Mouse (Mus musculus): ENCODE results near the gene Drc1. TPM values are rescaled to one million over a fixed set of nuclear protein-coding genes. Genes with fewer than 3 reads are reported as not detected.
A peak's percentile ranks its signal among the peaks of the same experiment; 100 is the strongest.

Gene Drc1
- total RNA-seq (2014; rRNA removed) (5.9 and 7.6 TPM in 2 replicates), polyA plus RNA-seq (2015; fragmentation: Nextera tagmentation; extraction: Ambion mirVana) (10.2 and 11.2 TPM in 2 replicates)

DNA sequence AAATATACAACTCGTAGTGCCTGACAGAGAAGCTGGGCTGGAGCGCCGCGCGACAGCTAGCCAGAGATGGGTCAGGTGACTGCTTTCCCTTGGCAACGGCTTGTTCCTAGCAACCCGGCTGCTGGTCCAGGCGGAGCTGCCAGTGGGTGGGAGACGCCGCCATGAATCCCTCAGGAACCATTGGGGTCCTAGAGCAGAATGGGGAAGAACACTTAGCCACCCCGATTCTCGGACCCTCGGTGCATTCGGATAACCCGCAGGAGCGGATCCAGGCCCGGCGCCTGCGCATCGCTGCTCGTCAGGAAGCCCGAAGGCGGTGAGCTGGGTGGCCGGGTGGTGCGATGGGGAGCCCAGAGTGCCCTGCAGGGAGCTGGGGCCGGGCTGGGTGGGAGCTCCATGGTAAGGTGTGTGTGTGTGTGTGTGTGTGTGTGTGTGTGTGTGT, at the start of gene Drc1:
Gene Drc1 (plus strand): TSS at position 98 of the 442 bp plus-strand sequence.
- no peaks in the 10 kb centered on the region for H3K27me3 ChIP-seq (ENCODE audit: insufficient read depth, low read length)
- no peaks in the 10 kb centered on the region for H3K36me3 ChIP-seq (ENCODE audit: insufficient read depth, low read length)
- H3K27ac ChIP-seq (ENCODE audit: low read depth, low read length): peak within 1 kb of the TSS; percentile 63; the same call in 1 of the 2 replicates
- H3K4me2 ChIP-seq (ENCODE audit: low read depth, low read length, poor library complexity, severe bottlenecking): peak within 1 kb of the TSS; percentile 70
- WGBS: 2% methylated on average over 26 of the region's 26 CpGs
- ATAC-seq (ENCODE audit: low FRiP score) (peak; percentile 86), DNase-seq (ENCODE audit: low spot score) (peak; percentile 85)
- no peaks in the 10 kb centered on the region for H3K4me1 ChIP-seq (ENCODE audit: insufficient read depth, low read length)
- TF ChIP-seq CTCF (IDR thresholded peaks at IDR 0.05): no peak
- peak within 1 kb of the TSS; percentile 51 for H3K9ac ChIP-seq (replicated peaks; ENCODE audit: low read length, poor library complexity, severe bottlenecking)
- H3K4me3 ChIP-seq (ENCODE audit: low read depth, low read length): peak within 1 kb of the TSS; percentile 58
- no peaks in the 10 kb centered on the region for H3K9me3 ChIP-seq (ENCODE audit: low read length)

DNA sequence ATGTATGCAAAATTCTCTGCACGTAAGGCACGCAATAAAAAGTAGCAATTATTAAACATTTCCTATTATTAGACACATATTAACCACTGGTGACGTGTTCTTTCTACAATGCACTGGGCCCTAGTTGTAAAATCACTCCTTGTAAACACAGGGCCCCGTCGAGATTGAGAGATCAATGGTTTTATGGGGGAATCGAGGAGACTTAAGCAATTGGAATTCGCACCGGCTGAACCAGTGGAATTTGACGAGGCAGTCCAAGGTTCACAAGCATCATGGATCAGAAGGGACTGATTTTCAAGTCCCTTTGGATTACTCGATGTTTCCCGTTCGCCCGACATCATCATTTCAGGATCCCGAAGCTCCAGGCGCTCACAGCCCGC, 49.3 kb upstream of the Drc1 start:
- no peak for TF ChIP-seq CTCF (IDR thresholded peaks at IDR 0.05)
- Histone ChIP-seq H3K27ac (ENCODE audit: low read depth, low read length) (peak overlapping the region; percentile 81), H3K4me1 (ENCODE audit: insufficient read depth, low read length) (peaks cover 7% of the 10 kb centered on the region; the same call in 1 of the 2 replicates), H3K4me3 (ENCODE audit: low read depth, low read length) (peak overlapping the region; percentile 85), H3K36me3 (ENCODE audit: insufficient read depth, low read length) (no peaks in the 10 kb centered on the region), H3K9me3 (ENCODE audit: low read length) (no peaks in the 10 kb centered on the region), H3K9ac (replicated peaks; ENCODE audit: low read length, poor library complexity, severe bottlenecking) (peak overlapping the region; percentile 61), H3K27me3 (ENCODE audit: insufficient read depth, low read length) (no peaks in the 10 kb centered on the region), H3K4me2 (ENCODE audit: low read depth, low read length, poor library complexity, severe bottlenecking) (peak overlapping the region; percentile 56)
- ATAC-seq (ENCODE audit: low FRiP score) (peak; percentile 18; the same call in 1 of the 2 replicates), DNase-seq (ENCODE audit: low spot score) (no peak)
- 34% methylated on average over 16 of the region's 16 CpGs for WGBS

GRCm38 (mm10) chr5:30232271-30232971, 48.8 kb upstream of the Drc1 start, which contains the start of gene Selenoi:
TSS of gene Selenoi (plus strand) at chr5:30232581.
- TF ChIP-seq CTCF (IDR thresholded peaks at IDR 0.05): peak; percentile 39; the same call in 1 of the 2 replicates
- Histone ChIP-seq H3K36me3 (ENCODE audit: insufficient read depth, low read length) (no peaks in the 10 kb centered on the region), H3K9ac (replicated peaks; ENCODE audit: low read length, poor library complexity, severe bottlenecking) (peak within 1 kb of the TSS; percentile 90), H3K9me3 (ENCODE audit: low read length) (no peaks in the 10 kb centered on the region), H3K4me2 (ENCODE audit: low read depth, low read length, poor library complexity, severe bottlenecking) (peak within 1 kb of the TSS; percentile 80), H3K27ac (ENCODE audit: low read depth, low read length) (peak within 1 kb of the TSS; percentile 89), H3K4me1 (ENCODE audit: insufficient read depth, low read length) (peaks cover 7% of the 10 kb centered on the region; the same call in 1 of the 2 replicates), H3K4me3 (ENCODE audit: low read depth, low read length) (peak within 1 kb of the TSS; percentile 85), H3K27me3 (ENCODE audit: insufficient read depth, low read length) (no peaks in the 10 kb centered on the region)
- DNase-seq (ENCODE audit: low spot score): peak; percentile 99
- peak; percentile 100 for ATAC-seq (ENCODE audit: low FRiP score)
- WGBS: 7% methylated on average over 58 of the region's 71 CpGs

GRCm38 (mm10) chr5:30233042-30233441, 48.1 kb upstream of the Drc1 start:
- no peaks in the 10 kb centered on the region for H3K36me3 ChIP-seq (ENCODE audit: insufficient read depth, low read length)
- H3K27me3 ChIP-seq (ENCODE audit: insufficient read depth, low read length): no peaks in the 10 kb centered on the region
- DNase-seq (ENCODE audit: low spot score) (peak; percentile 17), ATAC-seq (ENCODE audit: low FRiP score) (no peak)
- TF ChIP-seq CTCF (IDR thresholded peaks at IDR 0.05): no peak
- no peaks in the 10 kb centered on the region for H3K9me3 ChIP-seq (ENCODE audit: low read length)
- H3K4me1 ChIP-seq (ENCODE audit: insufficient read depth, low read length): peaks cover 7% of the 10 kb centered on the region; the same call in 1 of the 2 replicates
- peak overlapping the region; percentile 80 for H3K4me2 ChIP-seq (ENCODE audit: low read depth, low read length, poor library complexity, severe bottlenecking)
- H3K27ac ChIP-seq (ENCODE audit: low read depth, low read length): peak overlapping the region; percentile 89
- H3K9ac ChIP-seq (replicated peaks; ENCODE audit: low read length, poor library complexity, severe bottlenecking): peak overlapping the region; percentile 90
- peak overlapping the region; percentile 85 for H3K4me3 ChIP-seq (ENCODE audit: low read depth, low read length)
- 2% methylated on average over 15 of the region's 15 CpGs for WGBS

DNA sequence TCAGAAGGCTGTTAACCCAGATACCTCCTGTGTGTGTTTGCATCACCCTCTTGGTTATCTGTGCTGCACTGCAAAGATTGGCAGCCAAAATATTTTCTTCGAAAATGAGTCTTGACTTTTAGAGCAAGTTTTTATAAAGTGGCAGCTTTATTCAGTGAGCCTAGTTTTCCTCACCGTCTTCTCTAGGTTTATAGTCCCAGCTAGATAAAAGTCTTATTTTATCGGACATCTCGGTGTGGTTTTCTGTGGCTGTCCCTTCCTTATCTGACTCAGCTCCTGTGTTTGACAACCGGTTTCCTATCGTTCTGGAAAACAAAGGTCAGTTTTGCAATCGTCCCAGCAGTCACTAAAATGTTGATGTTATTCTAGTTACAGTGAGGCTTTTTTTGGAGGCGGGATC, 47.2 kb upstream of the Drc1 start:
- Histone ChIP-seq H3K36me3 (ENCODE audit: insufficient read depth, low read length) (no peaks in the 10 kb centered on the region), H3K4me1 (ENCODE audit: insufficient read depth, low read length) (peaks cover 7% of the 10 kb centered on the region; the same call in 1 of the 2 replicates), H3K4me2 (ENCODE audit: low read depth, low read length, poor library complexity, severe bottlenecking) (peak overlapping the region; percentile 80), H3K27ac (ENCODE audit: low read depth, low read length) (no peak overlapping the region), H3K9me3 (ENCODE audit: low read length) (no peaks in the 10 kb centered on the region), H3K27me3 (ENCODE audit: insufficient read depth, low read length) (no peaks in the 10 kb centered on the region), H3K9ac (replicated peaks; ENCODE audit: low read length, poor library complexity, severe bottlenecking) (0 out of 2 replicates have a peak overlapping the region, but pooled peaks have one; percentile 9), H3K4me3 (ENCODE audit: low read depth, low read length) (peak overlapping the region; percentile 85)
- 66% methylated on average over 8 of the region's 8 CpGs for WGBS
- DNase-seq (ENCODE audit: low spot score) (no peak), ATAC-seq (ENCODE audit: low FRiP score) (no peak)
- TF ChIP-seq CTCF (IDR thresholded peaks at IDR 0.05): no peak

DNA sequence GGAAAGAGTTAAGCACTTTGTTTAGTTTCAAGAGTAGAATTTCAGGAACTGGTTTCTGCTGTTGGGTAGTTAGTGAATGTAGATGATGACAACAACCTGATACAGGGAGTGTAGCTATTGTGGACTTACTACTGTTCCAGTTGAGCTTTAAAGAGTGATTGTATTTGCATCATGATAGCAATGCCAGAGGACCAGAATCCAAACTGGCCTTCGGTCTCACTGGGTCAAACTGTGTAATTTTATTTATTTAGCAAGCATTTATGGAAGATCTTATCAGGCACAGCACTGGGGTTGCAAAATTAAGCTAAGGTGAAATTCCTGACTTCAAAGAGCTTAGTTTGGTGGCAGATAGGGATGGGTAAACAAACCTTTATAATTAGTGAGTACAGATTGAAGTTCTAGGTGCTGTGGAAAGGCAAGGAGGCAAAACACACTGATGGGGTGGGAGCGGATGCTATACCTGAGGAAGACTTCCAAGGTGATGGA, 45.5 kb upstream of the Drc1 start:
- Histone ChIP-seq H3K4me3 (ENCODE audit: low read depth, low read length) (no peak overlapping the region), H3K4me1 (ENCODE audit: insufficient read depth, low read length) (peaks cover 7% of the 10 kb centered on the region; the same call in 1 of the 2 replicates), H3K9me3 (ENCODE audit: low read length) (no peaks in the 10 kb centered on the region), H3K36me3 (ENCODE audit: insufficient read depth, low read length) (no peaks in the 10 kb centered on the region), H3K9ac (replicated peaks; ENCODE audit: low read length, poor library complexity, severe bottlenecking) (no peak overlapping the region), H3K4me2 (ENCODE audit: low read depth, low read length, poor library complexity, severe bottlenecking) (no peak overlapping the region), H3K27ac (ENCODE audit: low read depth, low read length) (no peak overlapping the region), H3K27me3 (ENCODE audit: insufficient read depth, low read length) (no peaks in the 10 kb centered on the region)
- WGBS: 96% methylated on average over 2 of the region's 2 CpGs
- DNase-seq (ENCODE audit: low spot score) (no peak), ATAC-seq (ENCODE audit: low FRiP score) (no peak)
- TF ChIP-seq CTCF (IDR thresholded peaks at IDR 0.05): no peak

Data from midbrain, postnatal 0 days (tissue).